Mouse (Mus musculus) brown adipose tissue, adult 24 weeks (tissue): ENCODE measurements at regions not wholly inside any gene's neighbourhood (a gene's known extent, or its start where the extent isn't known, plus 50 kb on each side); places are given as distances from the start of the nearest gene placed in this dataset.

Experiments
- H3K27ac ChIP-seq: fragments of 200-500 bp; replicated peaks from 2 replicates; pipeline ENCODE4 v1.5.1; 2012; ENCODE audit warnings: low read depth, mild to moderate bottlenecking, low read length
- H3K4me1 ChIP-seq: fragments of 200-500 bp; 2 replicates; pipeline ENCODE4 v1.6.1; 2012; ENCODE audit warnings: low read length, mixed read lengths; ENCODE audit not compliant: control insufficient read depth, insufficient read depth, insufficient read length
- H3K4me3 ChIP-seq: fragments of 200-500 bp; 2 replicates; pipeline ENCODE4 v1.5.1; 2012; ENCODE audit warnings: low read depth, mild to moderate bottlenecking, low read length, moderate library complexity; ENCODE audit not compliant: insufficient read depth

- H3K4me1 ChIP-seq, result no peaks in the 10 kb centered on the region
- no peak overlapping the region for H3K4me3 ChIP-seq
- H3K27ac ChIP-seq, result no peak overlapping the region
Measured at GRCm38 (mm10) chr13:111030111-111030510, 224.7 kb upstream of the Actbl2 start.

GRCm38 (mm10) chr13:111031633-111032032 is 223.2 kb upstream of the Actbl2 start:
- Histone ChIP-seq H3K27ac (no peak overlapping the region), H3K4me3 (no peak overlapping the region), H3K4me1 (no peaks in the 10 kb centered on the region)

- H3K4me3 ChIP-seq, result no peak overlapping the region
- H3K4me1 ChIP-seq, result no peaks in the 10 kb centered on the region
- H3K27ac ChIP-seq, result no peak overlapping the region
Measured at GRCm38 (mm10) chr13:111043637-111044036, 211.2 kb upstream of the Actbl2 start.

- Histone ChIP-seq H3K27ac (no peak overlapping the region), H3K4me1 (no peaks in the 10 kb centered on the region), H3K4me3 (no peak overlapping the region)
Measured at GRCm38 (mm10) chr13:111044328-111045002, 210.3 kb upstream of the Actbl2 start.

GRCm38 (mm10) chr13:111050097-111050496 is 204.7 kb upstream of the Actbl2 start:
- H3K4me3 ChIP-seq, result no peak overlapping the region
- no peak overlapping the region for H3K27ac ChIP-seq
- no peaks in the 10 kb centered on the region for H3K4me1 ChIP-seq

- H3K4me3 ChIP-seq, result no peak overlapping the region
- H3K27ac ChIP-seq, result no peak overlapping the region
- H3K4me1 ChIP-seq, result no peaks in the 10 kb centered on the region
Measured at GRCm38 (mm10) chr13:111055817-111056216, 199.0 kb upstream of the Actbl2 start.

- Histone ChIP-seq H3K27ac (no peak overlapping the region), H3K4me3 (no peak overlapping the region), H3K4me1 (no peaks in the 10 kb centered on the region)
Measured at GRCm38 (mm10) chr13:111087753-111088152, 167.1 kb upstream of the Actbl2 start.

- no peak overlapping the region for H3K4me3 ChIP-seq
Measured at GRCm38 (mm10) chr13:111096071-111096470, 158.7 kb upstream of the Actbl2 start.

GRCm38 (mm10) chr13:111097336-111097735 is 157.5 kb upstream of the Actbl2 start:
- Histone ChIP-seq H3K4me3 (no peak overlapping the region), H3K27ac (no peak overlapping the region), H3K4me1 (no peaks in the 10 kb centered on the region)

More at GRCm38 (mm10) chr13:111096071-111096470, 158.7 kb upstream of the Actbl2 start:
- Histone ChIP-seq H3K4me1 (no peaks in the 10 kb centered on the region), H3K27ac (no peak overlapping the region)

GRCm38 (mm10) chr13:111098738-111099137 is 156.1 kb upstream of the Actbl2 start:
- Histone ChIP-seq H3K27ac (no peak overlapping the region), H3K4me3 (no peak overlapping the region), H3K4me1 (no peaks in the 10 kb centered on the region)

- Histone ChIP-seq H3K4me1 (no peaks in the 10 kb centered on the region), H3K27ac (no peak overlapping the region), H3K4me3 (no peak overlapping the region)
Measured at GRCm38 (mm10) chr13:111099252-111099651, 155.6 kb upstream of the Actbl2 start.

GRCm38 (mm10) chr13:111100448-111100847 is 154.4 kb upstream of the Actbl2 start:
- Histone ChIP-seq H3K4me1 (no peaks in the 10 kb centered on the region), H3K27ac (no peak overlapping the region), H3K4me3 (no peak overlapping the region)

GRCm38 (mm10) chr13:111104567-111105219 is 150.1 kb upstream of the Actbl2 start:
- Histone ChIP-seq H3K4me3 (no peak overlapping the region), H3K27ac (no peak overlapping the region), H3K4me1 (no peaks in the 10 kb centered on the region)

GRCm38 (mm10) chr13:111131108-111131507 is 123.7 kb upstream of the Actbl2 start:
- H3K4me3 ChIP-seq, result no peak overlapping the region

GRCm38 (mm10) chr13:111136392-111136791 is 118.4 kb upstream of the Actbl2 start:
- H3K4me1 ChIP-seq, result no peaks in the 10 kb centered on the region
- no peak overlapping the region for H3K27ac ChIP-seq
- no peak overlapping the region for H3K4me3 ChIP-seq

More at GRCm38 (mm10) chr13:111131108-111131507, 123.7 kb upstream of the Actbl2 start:
- H3K27ac ChIP-seq, result no peak overlapping the region
- H3K4me1 ChIP-seq, result no peaks in the 10 kb centered on the region
